Mouse (Mus musculus) ES-Bruce4 (cell line): ENCODE data around the gene Gramd1b.

ENCODE experiments used
- CTCF ChIP-seq: IDR thresholded peaks from one replicate; pipeline ENCODE4 v1.8.1; 2011; ENCODE audit warnings: low read depth, low read length
- EP300 ChIP-seq: IDR thresholded peaks from 2 replicates; pipeline ENCODE4 v1.6.1; 2011; ENCODE audit warnings: low read depth, low read length; ENCODE audit not compliant: insufficient read depth
- POLR2A ChIP-seq: IDR thresholded peaks from one replicate; pipeline ENCODE4 v1.8.1; 2011; ENCODE audit warnings: low read length; ENCODE audit not compliant: insufficient read depth

- TF ChIP-seq CTCF = no peak
- TF ChIP-seq POLR2A = no peak
- no peak for TF ChIP-seq EP300
These were observed 156.6 kb downstream of the Gramd1b start for GRCm38 (mm10) chr9:40374533-40374971.
